Mouse (Mus musculus) intestine, postnatal 0 days (tissue): ENCODE data around the gene Gcgr. TPM values are rescaled to one million over a fixed set of nuclear protein-coding genes. Genes with fewer than 3 reads are reported as not detected.

ENCODE experiments used
- ATAC-seq: fragments of 200-750 bp; cut with Nextera tagmentation; 2 replicates; pipeline ENCODE4 v1.8.0; 2017; ENCODE audit warnings: mild to moderate bottlenecking, moderate TSS enrichment, moderate library complexity
- H3K27ac ChIP-seq: fragments of 300-500 bp; sonication (generic); 2 replicates; pipeline ENCODE4 v1.5.1; 2014; ENCODE audit warnings: mild to moderate bottlenecking, low read depth, low read length, moderate library complexity
- H3K27me3 ChIP-seq: fragments of 300-500 bp; sonication (generic); replicated peaks from 2 replicates; pipeline ENCODE4 v1.6.1; 2014; ENCODE audit warnings: low read length, mixed read lengths; ENCODE audit not compliant: control insufficient read depth, insufficient read depth
- H3K36me3 ChIP-seq: fragments of 300-500 bp; sonication (generic); 2 replicates; pipeline ENCODE4 v1.6.1; 2014; ENCODE audit warnings: mild to moderate bottlenecking, moderate library complexity; ENCODE audit not compliant: control insufficient read depth, insufficient read depth
- H3K4me1 ChIP-seq: fragments of 300-500 bp; sonication (generic); replicated peaks from 2 replicates; pipeline ENCODE4 v1.6.1; 2014; ENCODE audit warnings: antibody characterized with exemption, low read length, mixed read lengths; ENCODE audit not compliant: control insufficient read depth, insufficient read depth
- H3K4me2 ChIP-seq: fragments of 300-500 bp; sonication (generic); replicated peaks from 2 replicates; pipeline ENCODE4 v1.6.1; 2014; ENCODE audit warnings: low read depth, mild to moderate bottlenecking, moderate library complexity
- H3K4me3 ChIP-seq: fragments of 300-500 bp; sonication (generic); 2 replicates; pipeline ENCODE4 v1.5.1; 2014; ENCODE audit warnings: low read depth, low read length
- H3K9ac ChIP-seq: fragments of 300-500 bp; sonication (generic); 2 replicates; pipeline ENCODE4 v1.6.1; 2014; ENCODE audit warnings: mild to moderate bottlenecking, low read depth, low read length
- H3K9me3 ChIP-seq: fragments of 300-500 bp; sonication (generic); 2 replicates; pipeline ENCODE4 v1.6.1; 2016; ENCODE audit warnings: mixed run types; ENCODE audit not compliant: control insufficient read depth
- CTCF ChIP-seq: sonication (generic); IDR thresholded peaks from 2 replicates; pipeline ENCODE4 v1.5.1; 2016; ENCODE audit warnings: low read depth, mild to moderate bottlenecking, control low read depth, antibody characterized with exemption, moderate library complexity
- WGBS: fragments of 180-500 bp; shearing (Covaris S2); extraction: QIAGEN DNeasy Blood & Tissue Kit; methylation state at CpG from one replicate; pipeline ENCODE4 v1.1.7; 2014; 5-methylcytosine and 5-hydroxymethylcytosine counted together
- polyA plus RNA-seq: library from polyadenylated mRNA; unstranded; fragments of >200 nt; fragmentation: Nextera tagmentation; extraction: Ambion mirVana; gene quantifications from 2 replicates; pipeline ENCODE4 v1.2.1, GENCODE M21; 2015

Gcgr gene
- polyA plus RNA-seq, 1 experiment from 2014 or later: 1.0 TPM

- H3K9ac ChIP-seq: peak overlapping the region; percentile 83
- no peak for TF ChIP-seq CTCF
- no peaks in the 10 kb centered on the region for H3K27me3 ChIP-seq
- H3K27ac ChIP-seq: peak overlapping the region; percentile 94; the same call in 1 of the 2 replicates
- H3K36me3 ChIP-seq: peaks cover 48% of the 10 kb centered on the region
- peaks cover 25% of the 10 kb centered on the region for H3K4me1 ChIP-seq
- no peaks in the 10 kb centered on the region for H3K9me3 ChIP-seq
- peak overlapping the region; percentile 92 for H3K4me3 ChIP-seq
- no peak for ATAC-seq
- peak overlapping the region; percentile 97 for H3K4me2 ChIP-seq
- 21% methylated on average over 3 of the region's 3 CpGs for WGBS
Observed at GRCm38 (mm10) chr11:120493351-120493750, 37.1 kb upstream of the Gcgr start.

GRCm38 (mm10) chr11:120493911-120494310, 36.6 kb upstream of the Gcgr start:
- Histone ChIP-seq H3K4me1 (peaks cover 25% of the 10 kb centered on the region), H3K4me3 (no peak overlapping the region), H3K36me3 (peaks cover 50% of the 10 kb centered on the region), H3K9ac (no peak overlapping the region), H3K27me3 (no peaks in the 10 kb centered on the region), H3K27ac (no peak overlapping the region), H3K4me2 (peak overlapping the region; percentile 97), H3K9me3 (no peaks in the 10 kb centered on the region)
- TF ChIP-seq CTCF: no peak
- WGBS: 73% methylated on average over 3 of the region's 3 CpGs
- no peak for ATAC-seq

GRCm38 (mm10) chr11:120497436-120497835, 33.1 kb upstream of the Gcgr start:
- H3K4me2 ChIP-seq: no peak overlapping the region
- no peak overlapping the region for H3K9ac ChIP-seq
- no peak overlapping the region for H3K4me3 ChIP-seq
- H3K27me3 ChIP-seq: no peaks in the 10 kb centered on the region
- TF ChIP-seq CTCF: no peak
- H3K9me3 ChIP-seq: no peaks in the 10 kb centered on the region
- no peak overlapping the region for H3K27ac ChIP-seq
- 0 out of 2 replicates have a peak, but pooled peaks cover 7% of the 10 kb centered on the region for H3K4me1 ChIP-seq
- WGBS: 90% methylated on average over 3 of the region's 3 CpGs
- peaks cover 51% of the 10 kb centered on the region for H3K36me3 ChIP-seq
- ATAC-seq: no peak

- 93% methylated on average over 12 of the region's 12 CpGs for WGBS
- ATAC-seq: no peak
- no peak overlapping the region for H3K9ac ChIP-seq
- no peak overlapping the region for H3K4me2 ChIP-seq
- no peak overlapping the region for H3K4me3 ChIP-seq
- H3K9me3 ChIP-seq: no peaks in the 10 kb centered on the region
- H3K4me1 ChIP-seq: 0 out of 2 replicates have a peak, but pooled peaks cover 7% of the 10 kb centered on the region
- TF ChIP-seq CTCF: no peak
- no peaks in the 10 kb centered on the region for H3K27me3 ChIP-seq
- H3K36me3 ChIP-seq: peaks cover 51% of the 10 kb centered on the region
- H3K27ac ChIP-seq: no peak overlapping the region
Observed at GRCm38 (mm10) chr11:120498226-120498625, 32.3 kb upstream of the Gcgr start.

- Histone ChIP-seq H3K4me2 (no peak overlapping the region), H3K27me3 (no peaks in the 10 kb centered on the region), H3K9me3 (no peaks in the 10 kb centered on the region), H3K27ac (no peak overlapping the region), H3K9ac (no peak overlapping the region), H3K36me3 (peaks cover 51% of the 10 kb centered on the region), H3K4me3 (no peak overlapping the region), H3K4me1 (0 out of 2 replicates have a peak, but pooled peaks cover 7% of the 10 kb centered on the region)
- no peak for ATAC-seq
- WGBS: 86% methylated on average over 5 of the region's 5 CpGs
- TF ChIP-seq CTCF: no peak
Observed at GRCm38 (mm10) chr11:120498891-120499290, 31.6 kb upstream of the Gcgr start.

- 0 out of 2 replicates have a peak, but pooled peaks have one; percentile 14 for ATAC-seq
- no peak for TF ChIP-seq CTCF
- Histone ChIP-seq H3K27ac (no peak overlapping the region), H3K9me3 (no peaks in the 10 kb centered on the region), H3K4me3 (no peak overlapping the region), H3K9ac (no peak overlapping the region), H3K4me2 (0 out of 2 replicates have a peak overlapping the region, but pooled peaks have one; percentile 32), H3K4me1 (0 out of 2 replicates have a peak, but pooled peaks cover 2% of the 10 kb centered on the region), H3K27me3 (no peaks in the 10 kb centered on the region), H3K36me3 (peaks cover 41% of the 10 kb centered on the region)
- WGBS: 62% methylated on average over 6 of the region's 6 CpGs
Observed at GRCm38 (mm10) chr11:120499894-120500293, 30.6 kb upstream of the Gcgr start.
